Mouse (Mus musculus) lung, embryonic 16.5 days (tissue): Measurements from ENCODE around the gene Phrf1. TPM values are rescaled to one million over a fixed set of nuclear protein-coding genes. Genes with fewer than 3 reads are reported as not detected.

Source experiments
- ATAC-seq: fragments of 200-750 bp; cut with Nextera tagmentation; 2 replicates; pipeline ENCODE4 v1.8.0; 2017; ENCODE audit warnings: low read depth, mild to moderate bottlenecking, moderate library complexity
- H3K27ac ChIP-seq: fragments of 300-500 bp; sonication (generic); 2 replicates; pipeline ENCODE4 v1.5.1; 2014; ENCODE audit warnings: mild to moderate bottlenecking, control low read depth, low read length
- H3K27me3 ChIP-seq: fragments of 300-500 bp; sonication (generic); 2 replicates; pipeline ENCODE4 v1.6.1; 2014; ENCODE audit warnings: low read depth, low read length, mixed read lengths; ENCODE audit not compliant: control insufficient read depth, insufficient read depth
- H3K36me3 ChIP-seq: fragments of 300-500 bp; sonication (generic); 2 replicates; pipeline ENCODE4 v1.6.1; 2014; ENCODE audit warnings: low read length; ENCODE audit not compliant: control insufficient read depth, insufficient read depth
- H3K4me1 ChIP-seq: fragments of 300-500 bp; sonication (generic); replicated peaks from 2 replicates; pipeline ENCODE4 v1.6.1; 2014; ENCODE audit warnings: low read length, mixed read lengths; ENCODE audit not compliant: control insufficient read depth, insufficient read depth
- H3K4me2 ChIP-seq: fragments of 300-500 bp; sonication (generic); 2 replicates; pipeline ENCODE4 v1.6.1; 2014; ENCODE audit warnings: low read depth, low read length, control low read depth
- H3K4me3 ChIP-seq: fragments of 300-500 bp; sonication (generic); 2 replicates; pipeline ENCODE4 v1.5.1; 2014; ENCODE audit warnings: mild to moderate bottlenecking, low read length, control low read depth
- H3K9ac ChIP-seq: fragments of 300-500 bp; sonication (generic); 2 replicates; pipeline ENCODE4 v1.6.1; 2014; ENCODE audit warnings: low read length, control low read depth
- H3K9me3 ChIP-seq: fragments of 300-500 bp; sonication (generic); 2 replicates; pipeline ENCODE4 v1.6.1; 2016; ENCODE audit warnings: low read length; ENCODE audit not compliant: control insufficient read depth
- WGBS: fragments of 180-500 bp; shearing (Covaris S2); extraction: QIAGEN DNeasy Blood & Tissue Kit; methylation state at CpG from one replicate; pipeline ENCODE4 v1.1.7; 2014; 5-methylcytosine and 5-hydroxymethylcytosine counted together
- polyA plus RNA-seq: library from polyadenylated mRNA; unstranded; fragments of >200 nt; fragmentation: Nextera tagmentation; extraction: Ambion mirVana; gene quantifications from 2 replicates; pipeline ENCODE4 v1.2.1, GENCODE M21; 2015

Gene Phrf1
- polyA plus RNA-seq, 1 experiment from 2014 or later, result 77.2 TPM

GRCm38 (mm10) chr7:141263640-141264039, 35.1 kb downstream of the Phrf1 start:
- H3K36me3 ChIP-seq, result peaks cover 41% of the 10 kb centered on the region
- WGBS, result 86% methylated on average over 13 of the region's 13 CpGs
- no peak for ATAC-seq

GRCm38 (mm10) chr7:141264041-141264700, 35.6 kb downstream of the Phrf1 start:
- Histone ChIP-seq H3K9me3 (no peaks in the 10 kb centered on the region), H3K4me3 (no peak overlapping the region), H3K27me3 (no peaks in the 10 kb centered on the region), H3K4me2 (no peak overlapping the region), H3K4me1 (peaks cover 6% of the 10 kb centered on the region), H3K27ac (no peak overlapping the region), H3K36me3 (peaks cover 38% of the 10 kb centered on the region), H3K9ac (no peak overlapping the region)
- 75% methylated on average over 11 of the region's 11 CpGs for WGBS
- ATAC-seq, result no peak

More at GRCm38 (mm10) chr7:141263640-141264039, 35.1 kb downstream of the Phrf1 start:
- no peak overlapping the region for H3K27ac ChIP-seq
- H3K9ac ChIP-seq, result no peak overlapping the region
- no peaks in the 10 kb centered on the region for H3K9me3 ChIP-seq
- H3K4me3 ChIP-seq, result no peak overlapping the region
- peaks cover 6% of the 10 kb centered on the region for H3K4me1 ChIP-seq
- no peak overlapping the region for H3K4me2 ChIP-seq
- H3K27me3 ChIP-seq, result no peaks in the 10 kb centered on the region

GRCm38 (mm10) chr7:141264761-141265410, 36.3 kb downstream of the Phrf1 start:
- H3K9ac ChIP-seq, result no peak overlapping the region
- H3K27me3 ChIP-seq, result no peaks in the 10 kb centered on the region
- H3K4me2 ChIP-seq, result peak overlapping the region; percentile 90
- peaks cover 6% of the 10 kb centered on the region for H3K4me1 ChIP-seq
- no peaks in the 10 kb centered on the region for H3K9me3 ChIP-seq
- peak; percentile 51; the same call in 1 of the 2 replicates for ATAC-seq
- H3K36me3 ChIP-seq, result peaks cover 31% of the 10 kb centered on the region
- H3K4me3 ChIP-seq, result no peak overlapping the region; the same call in 1 of the 2 replicates
- no peak overlapping the region for H3K27ac ChIP-seq
- 28% methylated on average over 12 of the region's 12 CpGs for WGBS

- H3K4me1 ChIP-seq, result peaks cover 6% of the 10 kb centered on the region
- H3K27me3 ChIP-seq, result no peaks in the 10 kb centered on the region
- H3K4me3 ChIP-seq, result peak overlapping the region; percentile 70; the same call in 1 of the 2 replicates
- peak overlapping the region; percentile 75 for H3K9ac ChIP-seq
- ATAC-seq, result peak; percentile 13
- H3K27ac ChIP-seq, result no peak overlapping the region
- H3K9me3 ChIP-seq, result no peaks in the 10 kb centered on the region
- 32% methylated on average over 11 of the region's 11 CpGs for WGBS
- H3K36me3 ChIP-seq, result peaks cover 28% of the 10 kb centered on the region
- peak overlapping the region; percentile 90 for H3K4me2 ChIP-seq
Observed at GRCm38 (mm10) chr7:141265411-141265738, 36.8 kb downstream of the Phrf1 start.

GRCm38 (mm10) chr7:141265739-141266561, 37.4 kb downstream of the Phrf1 start, which contains the start of gene Irf7:
Gene Irf7 (minus strand): TSS chr7:141266481.
- H3K9me3 ChIP-seq, result no peaks in the 10 kb centered on the region
- H3K27me3 ChIP-seq, result no peaks in the 10 kb centered on the region
- H3K36me3 ChIP-seq, result peaks cover 22% of the 10 kb centered on the region
- ATAC-seq, result peak; percentile 72
- peaks cover 6% of the 10 kb centered on the region for H3K4me1 ChIP-seq
- H3K4me3 ChIP-seq, result peak within 1 kb of the TSS; percentile 70
- H3K27ac ChIP-seq, result no peak within 1 kb of the TSS
- H3K9ac ChIP-seq, result peak within 1 kb of the TSS; percentile 75
- peak within 1 kb of the TSS; percentile 90 for H3K4me2 ChIP-seq
- WGBS, result 6% methylated on average over 25 of the region's 25 CpGs

GRCm38 (mm10) chr7:141268466-141269272, 40.1 kb downstream of the Phrf1 start:
- no peaks in the 10 kb centered on the region; the same call in 1 of the 2 replicates for H3K36me3 ChIP-seq
- WGBS, result 61% methylated on average over 24 of the region's 24 CpGs
- peak overlapping the region; percentile 30; the same call in 1 of the 2 replicates for H3K4me2 ChIP-seq
- H3K9ac ChIP-seq, result no peak overlapping the region
- peaks cover 6% of the 10 kb centered on the region for H3K4me1 ChIP-seq
- H3K4me3 ChIP-seq, result 0 out of 2 replicates have a peak overlapping the region, but pooled peaks have one; percentile 3
- H3K9me3 ChIP-seq, result no peaks in the 10 kb centered on the region
- 0 out of 2 replicates have a peak, but pooled peaks have one; percentile 11 for ATAC-seq
- H3K27ac ChIP-seq, result no peak overlapping the region
- no peaks in the 10 kb centered on the region for H3K27me3 ChIP-seq

- H3K9me3 ChIP-seq, result no peaks in the 10 kb centered on the region
- 0 out of 2 replicates have a peak overlapping the region, but pooled peaks have one; percentile 3 for H3K4me3 ChIP-seq
- no peaks in the 10 kb centered on the region for H3K27me3 ChIP-seq
- no peak overlapping the region for H3K27ac ChIP-seq
- no peaks in the 10 kb centered on the region for H3K36me3 ChIP-seq
- no peak overlapping the region for H3K9ac ChIP-seq
- peaks cover 6% of the 10 kb centered on the region for H3K4me1 ChIP-seq
- peak overlapping the region; percentile 30; the same call in 1 of the 2 replicates for H3K4me2 ChIP-seq
- WGBS, result 68% methylated on average over 14 of the region's 14 CpGs
- no peak for ATAC-seq
Observed at GRCm38 (mm10) chr7:141269273-141269545, 40.6 kb downstream of the Phrf1 start.

GRCm38 (mm10) chr7:141270631-141271030, 42.0 kb downstream of the Phrf1 start:
- Histone ChIP-seq H3K36me3 (no peaks in the 10 kb centered on the region), H3K4me3 (no peak overlapping the region), H3K9me3 (no peaks in the 10 kb centered on the region), H3K27me3 (no peaks in the 10 kb centered on the region), H3K4me1 (peaks cover under 1% of the 10 kb centered on the region), H3K27ac (no peak overlapping the region), H3K4me2 (no peak overlapping the region), H3K9ac (no peak overlapping the region)
- WGBS, result 84% methylated on average over 3 of the region's 3 CpGs
- no peak for ATAC-seq
